Mouse (Mus musculus) cortical plate, adult 2 months (tissue): ENCODE measurements around the gene Gas2l1.
A peak's percentile ranks its signal among the peaks of the same experiment; 100 is the strongest.

ENCODE experiments used
- CTCF ChIP-seq: fragments of 200-500 bp; IDR thresholded peaks from 2 replicates; pipeline ENCODE4 v1.5.1; 2011; ENCODE audit warnings: mild to moderate bottlenecking, control low read depth, low read length; ENCODE audit not compliant: insufficient read depth; ENCODE audit errors: extremely low read depth
- POLR2A ChIP-seq: fragments of 200-500 bp; IDR thresholded peaks from 2 replicates; pipeline ENCODE4 v1.6.1; 2011; ENCODE audit warnings: mild to moderate bottlenecking, low read length, control low read depth; ENCODE audit not compliant: insufficient read depth; ENCODE audit errors: extremely low read depth

DNA sequence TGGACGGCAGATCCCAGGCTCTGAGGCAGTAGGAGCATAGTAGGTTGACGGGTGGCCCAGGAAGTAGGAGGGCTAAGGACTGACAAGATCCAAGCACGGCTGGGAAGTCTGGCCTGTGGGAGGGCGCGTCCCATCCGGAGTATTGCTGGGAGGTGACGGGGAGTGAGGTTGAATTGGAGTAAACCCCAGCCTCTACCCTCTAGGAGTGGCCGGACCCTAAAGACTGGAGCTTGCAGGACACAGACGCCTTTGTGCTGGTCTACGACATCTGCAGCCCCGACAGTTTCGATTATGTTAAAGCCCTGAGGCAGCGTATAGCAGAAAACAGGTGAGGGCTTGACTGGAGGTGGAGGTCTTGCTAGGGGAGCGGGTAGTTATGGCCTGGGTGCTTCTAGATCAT lies 5.9 kb downstream of the Gas2l1 start:
- TF ChIP-seq POLR2A (0 out of 2 replicates have a peak, but pooled peaks have one; percentile 9), CTCF (no peak)
